Mouse (Mus musculus) thymus, adult 2 months (tissue): Measurements from ENCODE around the gene Eya2. TPM values are rescaled to one million over a fixed set of nuclear protein-coding genes. Genes with fewer than 3 reads are reported as not detected.

Experiments used
- DNase-seq: peaks from one replicate; pipeline ENCODE4 v3.0.0; 2021
- H3K27ac ChIP-seq: fragments of 200-500 bp; 2 replicates; pipeline ENCODE4 v1.5.1; 2012; ENCODE audit warnings: low read length, control low read depth; ENCODE audit not compliant: control insufficient read depth, insufficient read depth
- H3K27me3 ChIP-seq: fragments of 200-500 bp; 2 replicates; pipeline ENCODE4 v1.6.1; 2012; ENCODE audit warnings: mild to moderate bottlenecking, low read length, moderate library complexity, mixed read lengths; ENCODE audit not compliant: control insufficient read depth, insufficient read depth
- H3K36me3 ChIP-seq: fragments of 200-500 bp; 2 replicates; pipeline ENCODE4 v1.6.1; 2012; ENCODE audit warnings: mild to moderate bottlenecking, low read length, moderate library complexity; ENCODE audit not compliant: control insufficient read depth, insufficient read depth
- H3K4me1 ChIP-seq: fragments of 200-500 bp; replicated peaks from 2 replicates; pipeline ENCODE4 v1.6.1; 2012; ENCODE audit warnings: low read length; ENCODE audit not compliant: control insufficient read depth, insufficient read depth
- H3K4me3 ChIP-seq: fragments of 200-500 bp; 2 replicates; pipeline ENCODE4 v1.5.1; 2012; ENCODE audit warnings: mild to moderate bottlenecking, low read length, control low read depth, moderate library complexity; ENCODE audit not compliant: control insufficient read depth, insufficient read depth
- CTCF ChIP-seq: fragments of 200-500 bp; IDR thresholded peaks from 2 replicates; pipeline ENCODE4 v1.5.1; 2012; ENCODE audit warnings: mild to moderate bottlenecking, control low read depth, low read length, moderate library complexity, borderline replicate concordance; ENCODE audit not compliant: control insufficient read depth, poor library complexity, insufficient read depth; ENCODE audit errors: extremely low read depth
- POLR2A ChIP-seq: fragments of 200-500 bp; IDR thresholded peaks from 2 replicates; pipeline ENCODE4 v1.6.1; 2012; ENCODE audit warnings: mild to moderate bottlenecking, low read length, control low read depth, moderate library complexity; ENCODE audit not compliant: control insufficient read depth, poor library complexity, insufficient read depth; ENCODE audit errors: extremely low read depth
- WGBS: fragments of 180-500 bp; shearing (Covaris S2); methylation state at CpG from one replicate; pipeline ENCODE4 v1.1.7; 2018; 5-methylcytosine and 5-hydroxymethylcytosine counted together
- polyA plus RNA-seq: library from polyadenylated mRNA; depleted of rRNA; stranded (reverse); fragments of >200 nt; gene quantifications from 2 replicates; pipeline ENCODE4 v1.2.3, GENCODE M21; 2012

The Eya2 gene
- polyA plus RNA-seq, 1 experiment: 85.9 TPM

- Histone ChIP-seq H3K4me1 (peaks cover 8% of the 10 kb centered on the region; the same call in 1 of the 2 replicates), H3K4me3 (no peak overlapping the region), H3K27me3 (peaks cover 5% of the 10 kb centered on the region; the same call in 1 of the 2 replicates), H3K27ac (no peak overlapping the region), H3K36me3 (no peaks in the 10 kb centered on the region)
- TF ChIP-seq POLR2A (no peak), CTCF (no peak)
- DNase-seq: no peak
- whole genome bisulfite sequencing: 74% methylated on average over 6 of the region's 6 CpGs
Measured at GRCm38 (mm10) chr2:165564620-165565019, 30.2 kb upstream of the Eya2 start.

GRCm38 (mm10) chr2:165566898-165567297 is 27.9 kb upstream of the Eya2 start:
- no peak for DNase-seq
- H3K4me3 ChIP-seq: no peak overlapping the region
- peaks cover 5% of the 10 kb centered on the region; the same call in 1 of the 2 replicates for H3K27me3 ChIP-seq
- peaks cover 8% of the 10 kb centered on the region; the same call in 1 of the 2 replicates for H3K4me1 ChIP-seq
- H3K27ac ChIP-seq: no peak overlapping the region
- TF ChIP-seq CTCF (no peak), POLR2A (no peak)
- 79% methylated on average over 6 of the region's 6 CpGs for WGBS
- H3K36me3 ChIP-seq: no peaks in the 10 kb centered on the region

GRCm38 (mm10) chr2:165567820-165568219 is 27.0 kb upstream of the Eya2 start:
- Histone ChIP-seq H3K36me3 (no peaks in the 10 kb centered on the region), H3K27ac (no peak overlapping the region), H3K4me1 (peaks cover 8% of the 10 kb centered on the region; the same call in 1 of the 2 replicates), H3K4me3 (no peak overlapping the region), H3K27me3 (peaks cover 5% of the 10 kb centered on the region; the same call in 1 of the 2 replicates)
- TF ChIP-seq POLR2A: no peak
- TF ChIP-seq CTCF: no peak
- no peak for DNase-seq
- WGBS: 86% methylated on average over 9 of the region's 9 CpGs

GRCm38 (mm10) chr2:165568911-165569310 is 25.9 kb upstream of the Eya2 start:
- Histone ChIP-seq H3K4me3 (no peak overlapping the region), H3K27ac (no peak overlapping the region), H3K36me3 (no peaks in the 10 kb centered on the region), H3K27me3 (no peaks in the 10 kb centered on the region), H3K4me1 (no peaks in the 10 kb centered on the region)
- DNase-seq: no peak
- no peak for TF ChIP-seq CTCF
- no peak for TF ChIP-seq POLR2A
- 87% methylated on average over 6 of the region's 6 CpGs for WGBS

- TF ChIP-seq POLR2A: no peak
- no peak for TF ChIP-seq CTCF
- H3K36me3 ChIP-seq: no peaks in the 10 kb centered on the region
- no peak for DNase-seq
- no peak overlapping the region for H3K4me3 ChIP-seq
- no peak overlapping the region for H3K27ac ChIP-seq
- H3K4me1 ChIP-seq: no peaks in the 10 kb centered on the region
- no peaks in the 10 kb centered on the region for H3K27me3 ChIP-seq
- WGBS: 69% methylated on average over 4 of the region's 4 CpGs
Measured at GRCm38 (mm10) chr2:165571216-165571778, 23.5 kb upstream of the Eya2 start.

GRCm38 (mm10) chr2:165583044-165583443 is 11.8 kb upstream of the Eya2 start:
- H3K27me3 ChIP-seq: no peaks in the 10 kb centered on the region
- WGBS: 95% methylated on average over 8 of the region's 8 CpGs
- no peak overlapping the region for H3K4me3 ChIP-seq
- no peaks in the 10 kb centered on the region for H3K4me1 ChIP-seq
- TF ChIP-seq POLR2A (no peak), CTCF (no peak)
- DNase-seq: no peak
- no peak overlapping the region for H3K27ac ChIP-seq
- H3K36me3 ChIP-seq: no peaks in the 10 kb centered on the region

- Histone ChIP-seq H3K4me3 (no peak overlapping the region), H3K27me3 (no peaks in the 10 kb centered on the region), H3K27ac (no peak overlapping the region), H3K4me1 (no peaks in the 10 kb centered on the region), H3K36me3 (no peaks in the 10 kb centered on the region)
- 88% methylated on average over 4 of the region's 4 CpGs for WGBS
- DNase-seq: no peak
- TF ChIP-seq POLR2A (no peak), CTCF (no peak)
Measured at GRCm38 (mm10) chr2:165583518-165583917, 11.3 kb upstream of the Eya2 start.
